Mouse (Mus musculus): ENCODE measurements around the gene Pank1.
A peak's percentile ranks its signal among the peaks of the same experiment; 100 is the strongest.

The Pank1 gene

GRCm38 (mm10) chr19:34877898-34878602 lies 1.2 kb downstream of the Pank1 start:
- DNase-seq = peak; percentile 96 to 97

GRCm38 (mm10) chr19:34876676-34877075 lies 2.6 kb downstream of the Pank1 start:
- DNase-seq = peak; percentile 59 to 60

- DNase-seq = no peak
These were observed 9.9 kb downstream of the Pank1 start for GRCm38 (mm10) chr19:34869375-34869774.

GRCm38 (mm10) chr19:34868093-34868741 lies 11.0 kb downstream of the Pank1 start:
- no peak for DNase-seq

- DNase-seq = no peak
These were observed 15.5 kb downstream of the Pank1 start for GRCm38 (mm10) chr19:34863737-34864136.

GRCm38 (mm10) chr19:34856021-34856651 lies 23.1 kb downstream of the Pank1 start:
- DNase-seq = no peak

- DNase-seq = peak; percentile 34 to 42
These were observed 28.1 kb downstream of the Pank1 start for GRCm38 (mm10) chr19:34851161-34851560.

GRCm38 (mm10) chr19:34849426-34849825 lies 29.8 kb downstream of the Pank1 start:
- DNase-seq = peak; percentile 65 to 78

GRCm38 (mm10) chr19:34848164-34848563 lies 31.1 kb downstream of the Pank1 start:
- DNase-seq = no peak

- no peak for DNase-seq
These were observed 32.2 kb downstream of the Pank1 start for GRCm38 (mm10) chr19:34847103-34847502.

GRCm38 (mm10) chr19:34846508-34847038 lies 32.7 kb downstream of the Pank1 start:
- DNase-seq = no peak

GRCm38 (mm10) chr19:34846005-34846404 lies 33.2 kb downstream of the Pank1 start:
- DNase-seq = no peak

- DNase-seq = no peak
These were observed 33.9 kb downstream of the Pank1 start for GRCm38 (mm10) chr19:34845331-34845730.

GRCm38 (mm10) chr19:34844760-34845159 lies 34.5 kb downstream of the Pank1 start:
- no peak for DNase-seq

- no peak for DNase-seq
These were observed 35.2 kb downstream of the Pank1 start for GRCm38 (mm10) chr19:34844047-34844446.

- DNase-seq = no peak
These were observed 37.3 kb downstream of the Pank1 start for GRCm38 (mm10) chr19:34841719-34842506.

- no peak for DNase-seq
These were observed 40.6 kb downstream of the Pank1 start for GRCm38 (mm10) chr19:34838624-34839023.

GRCm38 (mm10) chr19:34831702-34832101 lies 47.6 kb downstream of the Pank1 start:
- DNase-seq = no peak

- DNase-seq = no peak
These were observed 51.2 kb downstream of the Pank1 start for GRCm38 (mm10) chr19:34827916-34828635.

- no peak for DNase-seq
These were observed 51.8 kb downstream of the Pank1 start for GRCm38 (mm10) chr19:34827444-34827843.

- DNase-seq = peak; percentile 37 to 53
These were observed 53.2 kb downstream of the Pank1 start for GRCm38 (mm10) chr19:34825946-34826655.
